Mouse (Mus musculus): ENCODE results near the gene Rabgap1l.

GRCm38 (mm10) chr1:160485028-160485427, 308.0 kb downstream of the Rabgap1l start:
- TF ChIP-seq CTCF (IDR thresholded peaks at IDR 0.05; ENCODE audit: low read depth, low read length) (no peak), GATA1 (IDR thresholded peaks at IDR 0.05; ENCODE audit: borderline replicate concordance, low read length) (no peak), POLR2AphosphoS5 (IDR thresholded peaks at IDR 0.05; ENCODE audit: insufficient replicate concordance, low read depth, low read length) (no peak), TAL1 (conservative IDR thresholded peaks at IDR 0.05; ENCODE audit: low read depth, low read length) (no peak), GATA2 (IDR thresholded peaks at IDR 0.05; ENCODE audit: borderline replicate concordance, low read depth, low read length) (no peak)

All from G1E (cell line).